Mouse (Mus musculus) right cerebral cortex, postnatal 4 days (tissue): ENCODE results near the gene Supt4a.

Experiments
- DNase-seq: peaks from one replicate; pipeline ENCODE4 v3.0.0-alpha.2; 2022

Supt4a gene

GRCm38 (mm10) chr11:87752307-87752706, 15.0 kb downstream of the Supt4a start:
- no peak for DNase-seq

- no peak for DNase-seq
Measured at GRCm38 (mm10) chr11:87753255-87753654, 15.9 kb downstream of the Supt4a start.

DNA sequence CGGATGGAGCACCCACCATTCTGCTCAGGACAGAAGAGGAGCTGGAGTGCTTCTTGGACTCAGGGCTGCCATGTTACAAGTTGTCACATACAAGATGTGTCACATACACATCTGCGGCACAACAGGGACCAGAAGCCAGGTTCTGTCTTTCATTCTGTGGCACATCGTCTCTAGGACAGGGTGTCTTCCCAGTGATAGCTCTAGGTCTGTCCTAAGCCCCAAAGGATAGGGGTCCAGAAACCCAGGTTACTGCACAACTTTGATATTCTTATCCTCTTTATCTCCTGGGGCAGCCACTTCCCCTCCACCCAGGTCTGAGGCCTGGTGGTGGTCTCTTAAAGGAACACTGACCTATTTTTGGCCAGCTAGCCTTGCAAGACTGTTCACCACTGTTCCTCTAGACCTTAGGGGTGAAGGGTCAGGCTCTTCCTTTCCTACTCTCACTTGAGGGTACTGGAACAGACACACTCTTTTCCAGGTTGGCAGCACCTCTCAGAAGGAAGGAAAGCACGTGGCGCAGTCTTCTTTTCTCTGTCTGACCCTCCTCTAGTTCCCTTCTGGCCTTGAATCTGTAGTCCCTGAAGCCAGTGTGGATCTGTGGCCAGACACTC, 16.6 kb downstream of the Supt4a start:
- DNase-seq, result no peak

DNA sequence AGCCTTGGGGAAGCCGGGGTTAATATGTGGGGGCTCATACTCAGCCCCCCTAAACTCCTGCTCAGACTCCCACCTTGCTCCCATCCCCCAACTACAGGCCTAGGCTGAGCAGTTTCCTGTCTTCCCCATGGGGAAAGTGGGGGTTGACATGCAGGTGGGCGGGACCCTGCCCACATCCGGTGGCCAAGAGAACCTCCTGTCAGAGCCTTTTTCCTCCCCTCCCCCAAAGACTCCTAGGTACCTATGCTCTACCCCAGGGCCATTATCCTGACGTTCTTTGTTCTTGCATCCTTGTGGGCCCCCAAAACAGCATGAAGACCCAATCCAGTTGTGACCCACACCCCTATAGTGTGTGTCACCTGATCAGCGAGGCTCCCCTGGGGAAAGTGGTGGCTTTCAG, 17.3 kb downstream of the Supt4a start:
- no peak for DNase-seq

- no peak for DNase-seq
Measured at GRCm38 (mm10) chr11:87755360-87756017, 18.1 kb downstream of the Supt4a start.

- DNase-seq, result no peak
Measured at GRCm38 (mm10) chr11:87756251-87756820, 19.0 kb downstream of the Supt4a start.

DNA sequence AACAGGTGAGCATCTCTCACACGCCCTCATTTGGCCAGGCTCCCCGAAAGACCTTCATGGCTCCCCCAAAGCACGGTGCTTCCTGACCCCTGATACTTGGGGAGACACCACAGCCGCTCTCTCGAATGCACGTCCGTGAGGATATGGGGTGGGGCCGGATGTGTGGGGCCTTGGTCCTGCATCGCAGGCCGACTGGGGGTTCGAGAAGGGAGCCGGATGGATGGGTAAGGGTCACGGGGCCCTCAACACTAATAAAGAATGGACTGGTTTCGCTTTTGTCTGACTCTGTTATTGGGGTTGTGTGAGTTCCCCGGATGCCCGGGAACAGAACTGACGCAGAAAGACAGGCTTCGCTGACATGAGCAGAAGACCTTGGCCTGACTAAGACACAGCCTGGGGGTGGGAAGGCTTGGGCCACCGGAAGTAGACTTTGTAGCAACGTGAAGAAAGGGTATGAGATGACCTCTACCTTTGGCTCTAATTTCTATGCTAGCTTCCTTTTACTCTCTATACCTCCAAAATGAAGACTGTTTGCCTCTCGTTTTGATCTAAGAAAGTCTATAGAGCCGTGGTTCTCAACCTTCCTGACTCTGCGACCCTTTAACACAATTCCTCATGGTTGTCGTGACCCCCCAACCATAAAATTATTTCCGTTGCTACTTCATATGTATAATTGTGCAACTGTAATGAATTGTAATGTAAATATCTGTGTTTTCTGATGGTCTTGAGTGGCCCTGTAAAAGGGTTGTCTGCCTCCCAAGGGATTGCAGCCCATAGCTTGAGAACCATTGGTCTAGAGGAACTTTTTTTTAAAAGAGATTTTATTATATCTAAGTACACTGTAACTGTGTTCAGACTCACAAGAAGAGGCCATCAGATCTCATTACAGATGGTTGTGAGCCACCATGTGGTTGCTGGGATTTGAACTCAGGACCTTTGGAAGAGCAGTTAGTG, 19.9 kb downstream of the Supt4a start:
- DNase-seq, result no peak

- no peak for DNase-seq
Measured at GRCm38 (mm10) chr11:87758161-87758911, 21.0 kb downstream of the Supt4a start.

GRCm38 (mm10) chr11:87758957-87759608, 21.7 kb downstream of the Supt4a start:
- no peak for DNase-seq

DNA sequence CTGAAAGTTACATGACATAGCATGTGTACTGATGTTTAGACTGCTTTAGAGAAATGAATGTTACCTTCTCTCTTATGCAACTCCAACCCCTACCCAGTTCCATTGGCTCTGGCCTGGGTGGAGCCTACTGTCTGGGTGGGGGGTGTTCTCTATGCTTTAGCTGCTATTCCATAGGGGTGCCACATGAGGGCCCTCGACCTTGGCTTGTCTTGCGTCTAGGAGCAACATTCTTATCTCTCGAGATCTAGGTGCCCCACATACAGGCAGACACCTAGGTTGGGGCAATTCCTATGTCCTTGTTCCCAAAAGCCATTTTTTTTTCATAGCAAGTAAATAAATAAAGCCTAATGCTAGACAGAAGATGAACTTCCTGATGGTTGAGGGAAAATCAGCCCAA, 22.3 kb downstream of the Supt4a start:
- peak; percentile 56 for DNase-seq

DNA sequence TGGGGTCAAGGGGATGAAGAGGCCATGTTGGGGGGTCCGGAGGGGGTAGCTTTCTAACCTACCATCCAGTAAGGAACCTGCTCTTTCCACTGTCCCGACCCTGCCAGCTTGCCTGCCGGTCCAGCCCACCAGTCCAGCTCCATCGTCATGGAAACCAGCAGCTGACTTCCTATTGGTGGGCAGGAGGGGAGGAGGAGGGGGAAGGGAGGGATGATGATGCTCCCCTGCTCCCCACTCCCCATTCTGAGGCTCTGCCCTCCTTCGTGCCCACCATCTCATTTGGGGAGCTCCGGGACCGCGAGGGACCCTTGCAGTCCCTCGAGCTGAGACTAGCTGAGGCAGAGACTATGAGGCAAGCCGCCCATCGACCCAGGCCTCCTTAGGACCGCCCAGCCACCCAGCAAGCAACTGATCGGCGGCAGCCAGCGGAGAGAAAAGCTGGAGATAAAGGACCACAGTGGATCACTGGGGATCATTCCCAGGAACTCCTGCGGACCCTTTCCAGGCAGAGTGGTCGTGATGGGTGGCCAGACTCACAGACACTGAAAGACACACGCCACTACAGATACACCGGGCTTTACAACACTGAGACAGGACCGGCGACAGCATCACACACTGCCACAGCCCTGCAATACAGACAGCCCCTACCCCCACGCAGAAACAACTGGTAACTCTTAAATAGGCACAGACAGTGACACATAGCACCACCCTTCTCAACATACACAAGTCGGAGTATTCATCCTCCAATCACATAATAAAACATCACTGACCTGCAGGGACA, 23.1 kb downstream of the Supt4a start, which contains the start of gene Tspoap1:
TSS of gene Tspoap1 (plus strand) at position 241 of the 781 bp plus-strand sequence.
- peak; percentile 72 for DNase-seq

GRCm38 (mm10) chr11:87761181-87761721, 23.9 kb downstream of the Supt4a start:
- no peak for DNase-seq

DNA sequence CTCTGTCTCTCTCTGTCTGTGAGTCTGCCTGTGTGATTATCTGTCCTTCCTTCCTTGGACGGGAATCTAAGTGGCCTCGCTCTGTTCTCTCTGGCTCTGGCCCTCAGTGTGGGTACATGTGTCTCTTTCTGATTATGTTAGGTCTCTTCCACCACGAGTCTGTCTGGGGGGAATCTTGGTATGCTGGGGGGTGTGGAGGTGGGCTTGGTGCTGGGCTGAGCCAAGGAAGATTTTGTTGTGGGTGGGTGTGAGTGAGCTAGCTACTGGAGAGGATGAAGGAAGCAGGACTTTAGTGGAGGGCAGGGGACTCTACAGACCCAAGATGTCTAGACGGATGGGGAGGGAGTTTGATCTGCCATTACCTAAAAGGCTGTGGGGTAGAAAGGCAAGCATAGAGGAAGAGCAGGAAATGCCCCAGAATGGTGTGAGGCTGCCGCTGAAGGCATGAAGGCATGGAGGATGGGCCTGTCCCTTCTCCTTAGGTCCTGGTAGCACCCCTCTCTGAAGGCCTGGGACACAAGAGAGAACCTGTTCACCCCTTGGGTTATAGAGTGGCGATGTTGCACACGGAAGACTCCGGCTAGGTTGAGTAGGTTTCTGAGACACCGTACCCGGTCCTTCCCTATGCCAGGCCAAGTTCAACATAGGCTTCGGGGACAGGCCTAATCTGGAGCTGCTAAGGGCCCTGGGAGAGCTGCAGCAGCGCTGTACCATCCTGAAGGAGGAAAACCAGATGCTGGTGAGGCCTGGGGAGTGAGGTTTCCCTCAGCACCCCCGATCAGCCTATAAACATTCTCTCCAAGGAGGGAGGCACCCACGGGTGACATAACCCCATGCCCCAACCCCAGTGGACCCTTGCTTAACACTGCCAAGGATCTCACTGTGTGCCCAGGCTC, 24.7 kb downstream of the Supt4a start:
- DNase-seq, result no peak

DNA sequence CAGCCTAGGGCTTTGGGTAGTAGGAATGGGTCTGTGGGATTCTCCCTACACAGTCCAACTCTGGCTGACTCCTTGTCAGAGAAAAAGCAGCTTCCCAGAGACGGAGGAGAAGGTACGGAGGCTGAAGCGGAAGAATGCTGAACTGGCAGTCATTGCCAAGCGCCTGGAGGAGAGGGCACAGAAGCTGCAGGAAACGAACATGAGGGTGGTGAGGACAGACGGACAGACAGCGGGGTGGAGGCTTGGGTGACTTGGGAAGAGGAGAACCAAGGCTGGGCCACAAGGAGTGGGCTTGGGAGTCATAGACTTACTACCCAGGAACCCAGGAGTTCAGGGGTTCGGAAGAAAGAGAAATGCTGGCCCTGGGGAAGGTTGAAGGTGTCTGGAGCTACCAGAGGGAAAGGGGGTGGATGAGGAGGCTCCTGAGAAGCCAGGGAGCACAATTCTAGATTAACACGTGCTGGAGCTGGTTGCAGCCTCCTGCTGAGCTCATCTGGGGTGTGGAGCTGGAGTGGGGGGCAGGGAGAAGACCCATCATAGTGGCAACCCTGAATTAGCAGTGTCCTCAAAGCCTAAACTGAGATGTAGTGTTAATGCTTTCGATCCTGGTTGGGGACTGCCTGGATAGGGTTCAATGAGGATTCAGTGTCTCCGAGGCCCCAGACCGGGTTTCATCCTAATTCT, 25.5 kb downstream of the Supt4a start:
- DNase-seq, result no peak

DNA sequence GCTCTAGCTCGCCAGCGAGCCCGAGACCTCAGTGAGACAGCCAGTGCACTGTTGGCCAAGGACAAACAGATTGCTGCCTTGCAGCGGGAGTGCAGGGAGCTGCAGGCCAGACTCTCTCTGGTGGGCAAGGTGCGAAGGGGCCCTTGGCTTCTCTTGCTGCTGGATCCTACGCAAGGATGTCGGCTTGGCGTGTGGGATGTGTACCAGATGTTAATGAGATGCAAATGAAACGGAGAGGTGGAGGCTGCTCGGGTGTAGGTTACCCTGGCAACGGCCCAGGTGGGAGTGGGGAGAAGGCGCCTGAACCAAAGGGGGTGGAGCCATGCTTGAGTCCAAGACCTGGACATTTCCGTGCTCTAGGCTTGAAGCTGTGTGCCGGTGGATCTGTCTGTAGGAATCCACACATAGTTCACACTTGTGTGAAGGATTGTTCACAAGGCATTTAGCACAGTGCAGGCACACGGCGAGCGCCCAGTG, 26.2 kb downstream of the Supt4a start:
- peak; percentile 69 for DNase-seq

DNA sequence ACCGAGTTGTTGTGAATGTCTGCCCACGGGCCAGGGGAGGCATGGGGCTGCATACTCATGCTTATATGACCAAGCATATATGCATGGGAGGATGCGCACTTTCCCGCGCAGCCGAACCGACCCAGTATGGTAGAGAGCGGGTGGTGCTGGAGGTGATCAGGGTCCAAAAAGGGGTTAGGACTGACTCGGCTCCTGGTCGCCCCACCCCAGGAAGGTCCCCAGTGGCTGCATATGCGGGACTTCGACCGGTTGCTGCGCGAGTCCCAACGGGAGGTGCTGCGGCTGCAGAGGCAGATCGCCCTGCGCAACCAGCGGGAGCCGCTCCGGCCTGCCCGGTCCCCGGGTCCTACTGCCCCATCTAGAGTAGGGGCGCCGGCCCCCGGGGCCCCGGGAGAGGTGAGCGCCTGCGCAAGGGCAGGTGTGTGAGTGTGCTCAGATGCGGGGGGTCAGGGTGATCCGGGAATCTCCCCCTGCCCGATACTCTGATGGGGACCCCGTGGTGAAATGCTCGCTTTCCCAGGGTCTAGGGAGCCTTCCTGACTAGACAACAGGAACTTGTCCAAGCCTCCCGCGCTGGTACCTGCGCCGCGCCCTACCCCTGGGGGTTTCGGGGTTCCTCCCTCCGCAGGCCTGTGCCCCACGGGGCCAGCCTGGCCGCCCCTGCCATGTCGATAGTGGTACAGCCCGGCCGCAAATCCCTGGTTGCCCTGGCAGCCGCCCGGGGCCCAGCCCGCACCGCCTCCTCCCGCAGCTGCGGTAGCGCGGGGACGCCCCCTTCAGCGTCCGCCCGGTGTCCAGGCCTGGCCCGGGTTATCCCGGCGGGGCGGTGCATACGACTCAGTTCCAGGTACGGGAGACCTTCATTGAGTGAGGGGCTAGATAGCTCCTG, 26.9 kb downstream of the Supt4a start:
- DNase-seq, result peak; percentile 50

DNA sequence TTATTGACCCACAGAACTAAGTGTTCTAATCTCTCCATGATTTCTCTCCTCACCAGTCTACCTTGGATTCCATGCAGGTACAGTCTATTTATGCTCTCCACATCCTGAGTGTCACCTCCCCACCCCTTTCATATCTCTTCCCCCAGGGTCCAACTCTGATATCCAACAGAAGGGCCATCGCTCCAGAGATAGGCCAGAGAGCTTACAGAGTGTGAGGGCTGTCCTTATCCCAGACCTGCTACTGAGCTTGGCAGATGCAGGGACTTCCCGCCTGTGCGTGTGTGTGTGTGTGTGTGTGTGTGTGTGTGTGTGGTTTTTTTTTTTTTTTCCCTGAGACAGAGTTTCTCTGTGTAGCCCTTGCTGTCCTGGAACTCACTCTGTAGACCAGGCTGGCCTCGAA, 31.4 kb downstream of the Supt4a start:
- DNase-seq, result no peak

DNA sequence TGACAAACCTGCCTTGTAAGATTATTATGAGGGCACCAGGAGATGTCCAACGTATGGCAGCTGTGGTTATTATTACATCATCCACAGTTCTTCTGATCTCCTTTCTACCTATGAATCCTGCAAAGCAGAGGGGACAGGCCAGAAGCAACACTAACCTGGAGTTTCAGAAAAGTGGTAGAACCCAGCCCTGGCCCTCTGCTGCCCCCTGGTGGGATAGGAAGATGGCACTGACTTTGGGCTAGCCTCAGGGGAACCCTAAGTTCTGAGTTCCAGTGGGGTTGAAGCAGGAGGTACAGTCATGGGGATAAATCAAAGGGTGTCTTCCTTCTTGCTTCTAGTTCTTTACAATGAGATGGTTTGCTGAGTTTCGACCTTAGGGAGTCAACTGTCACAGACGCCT, 33.6 kb downstream of the Supt4a start:
- DNase-seq, result peak; percentile 80
